Mouse (Mus musculus) B cell, adult 62 days (primary cell): ENCODE results near the gene Ston2. TPM values are rescaled to one million over a fixed set of nuclear protein-coding genes. Genes with fewer than 3 reads are reported as not detected.

ENCODE experiments used
- total RNA-seq: library from RNA; stranded (reverse); gene quantifications from 4 replicates; pipeline ENCODE4 v1.2.4, GENCODE M21; 2023

Ston2 gene
- 0.98 to 1.7 TPM (median 1.4 TPM) in 4 replicates for total RNA-seq

DNA sequence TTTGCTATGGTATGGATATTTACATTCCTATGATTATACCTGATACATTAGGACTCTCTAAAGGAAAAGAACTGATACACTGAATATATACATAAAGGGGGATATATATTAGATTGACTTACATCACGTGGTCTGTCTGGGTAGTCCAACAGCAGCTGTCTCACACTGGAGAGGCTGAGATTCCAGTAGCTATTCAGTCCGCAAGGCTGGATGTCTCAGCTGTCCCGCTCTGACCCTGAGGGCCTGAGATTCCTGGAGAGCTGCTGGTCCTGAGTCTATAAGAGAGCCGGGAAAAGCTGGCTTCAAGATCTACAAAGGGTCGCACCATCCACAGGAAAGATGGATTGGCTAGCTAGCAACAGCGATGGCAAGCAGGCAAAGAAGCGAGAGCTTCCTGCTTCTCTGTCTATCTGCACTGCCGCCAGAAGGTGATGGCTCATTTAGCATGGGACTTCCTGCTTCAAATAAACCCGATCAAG is at the start of gene Ston2:
TSS of gene Ston2 (minus strand) at position 429 of the 479 bp plus-strand sequence.

DNA sequence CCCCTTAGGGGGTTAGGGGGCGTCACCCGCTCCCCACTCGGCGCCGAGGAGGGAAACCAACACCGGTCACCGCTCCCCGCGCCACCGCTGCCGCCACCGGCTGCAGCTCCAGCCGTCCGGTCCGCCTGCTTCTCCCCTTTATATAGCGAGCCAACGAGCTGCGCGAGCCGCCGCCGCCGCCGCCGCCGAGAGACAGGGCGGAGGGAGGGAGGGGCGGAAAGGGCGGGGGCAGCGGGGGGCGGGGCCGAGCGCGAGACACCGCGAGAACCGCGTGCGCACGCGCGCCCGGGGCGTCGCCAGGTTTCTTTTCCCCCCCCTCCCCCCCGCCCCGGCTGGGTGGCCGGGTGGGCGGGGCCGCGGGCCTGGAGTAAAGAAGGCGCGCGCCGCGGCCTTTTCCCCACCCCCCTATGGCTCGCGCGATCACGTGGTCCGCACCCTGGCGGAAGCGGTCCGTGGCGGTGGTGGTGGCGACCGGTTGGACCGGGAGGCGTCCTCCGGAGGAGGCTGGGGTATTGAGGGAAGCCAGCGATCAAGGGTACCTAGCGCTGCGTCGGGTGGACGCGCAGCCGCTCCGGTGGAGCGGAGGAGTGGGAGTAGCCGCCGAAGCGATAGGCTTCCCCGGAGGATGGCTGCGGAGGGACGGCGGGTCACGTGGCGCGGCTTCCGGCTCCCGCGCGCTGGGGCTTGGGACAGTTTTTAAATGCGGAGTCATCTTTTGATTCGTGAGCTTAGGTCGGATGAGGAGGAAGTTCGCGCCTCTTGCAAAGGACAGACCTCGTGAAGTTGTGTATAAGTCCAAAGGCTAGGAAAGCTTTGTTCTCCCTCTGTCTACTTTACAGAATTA is 198.1 kb downstream of the Ston2 start, which contains the start of gene Gtf2a1:
TSS of gene Gtf2a1 (minus strand) at position 641 of the 844 bp plus-strand sequence.

Other genes with a start within 250 kb of the Ston2 start
- gene Gtf2a1, start 197.9 kb downstream of the Ston2 start, total RNA-seq = 45.6 to 55.4 TPM (median 51.1 TPM) in 4 replicates
- gene Sel1l, start 60.8 kb upstream of the Ston2 start, total RNA-seq = 44.8 to 66.6 TPM (median 63.0 TPM) in 4 replicates